Mouse (Mus musculus) heart, adult 2 months (tissue): ENCODE results near the gene Camsap2. TPM values are rescaled to one million over a fixed set of nuclear protein-coding genes. Genes with fewer than 3 reads are reported as not detected.

Experiments used
- DNase-seq, 2 experiments: peaks; one replicate each; pipeline ENCODE4 v3.0.0; 2021
- H3K27ac ChIP-seq: fragments of 200-600 bp; 2 replicates; pipeline ENCODE4 v1.8.1; 2022
- H3K27me3 ChIP-seq: fragments of 200-500 bp; 2 replicates; pipeline ENCODE4 v1.6.1; 2012; ENCODE audit warnings: mild to moderate bottlenecking, low read length, inconsistent platforms, mixed read lengths; ENCODE audit not compliant: control insufficient read depth, insufficient read depth
- H3K36me3 ChIP-seq: fragments of 200-500 bp; 2 replicates; pipeline ENCODE4 v1.6.1; 2012; ENCODE audit warnings: low read length, inconsistent platforms; ENCODE audit not compliant: control insufficient read depth, insufficient read depth
- H3K4me1 ChIP-seq: fragments of 200-500 bp; 2 replicates; pipeline ENCODE4 v1.6.1; 2011; ENCODE audit warnings: low read length; ENCODE audit not compliant: control insufficient read depth, insufficient read depth
- H3K4me3 ChIP-seq: fragments of 200-600 bp; 2 replicates; pipeline ENCODE4 v1.8.1; 2022
- H3K79me2 ChIP-seq: fragments of 200-500 bp; replicated peaks from 2 replicates; pipeline ENCODE4 v1.6.1; 2012; ENCODE audit warnings: mild to moderate bottlenecking, inconsistent platforms, low read length, moderate library complexity, mixed read lengths; ENCODE audit not compliant: control insufficient read depth, insufficient read depth
- H3K9ac ChIP-seq: fragments of 200-500 bp; 2 replicates; pipeline ENCODE4 v1.6.1; 2012; ENCODE audit warnings: low read depth, mild to moderate bottlenecking, control low read depth, inconsistent platforms, low read length, mixed read lengths
- CTCF ChIP-seq: fragments of 200-600 bp; IDR thresholded peaks from 2 replicates; pipeline ENCODE4 v1.8.1; 2022; ENCODE audit warnings: antibody characterized with exemption, mild to moderate bottlenecking, moderate library complexity
- EP300 ChIP-seq: fragments of 200-500 bp; IDR thresholded peaks from 2 replicates; pipeline ENCODE4 v1.6.1; 2011; ENCODE audit warnings: low read depth, low read length, control low read depth; ENCODE audit not compliant: insufficient read depth
- POLR2A ChIP-seq: fragments of 200-500 bp; IDR thresholded peaks from 2 replicates; pipeline ENCODE4 v1.6.1; 2011; ENCODE audit warnings: mild to moderate bottlenecking, low read depth, low read length, control low read depth; ENCODE audit not compliant: insufficient read depth
- WGBS: fragments of 180-500 bp; shearing (Covaris S2); methylation state at CpG from one replicate; pipeline ENCODE4 v1.1.7; 2018; 5-methylcytosine and 5-hydroxymethylcytosine counted together
- intact Hi-C: fragments of 180-260 bp; cut with DNase I; formaldehyde crosslinking; loops from one replicate; pipeline ENCODE4 v1.15.1; 2025
- polyA plus RNA-seq: library from polyadenylated mRNA; depleted of rRNA; stranded (reverse); fragments of >200 nt; gene quantifications from 2 replicates; pipeline ENCODE4 v1.2.3, GENCODE M21; 2012
- total RNA-seq, 2 experiments: library from RNA; stranded (reverse); gene quantifications; 2 replicates each; pipeline ENCODE4 v1.2.3; 2021

Gene Camsap2
- total and polyA plus RNA-seq, 3 experiments, result 4.3 to 21.3 (median 21.2) TPM

DNA sequence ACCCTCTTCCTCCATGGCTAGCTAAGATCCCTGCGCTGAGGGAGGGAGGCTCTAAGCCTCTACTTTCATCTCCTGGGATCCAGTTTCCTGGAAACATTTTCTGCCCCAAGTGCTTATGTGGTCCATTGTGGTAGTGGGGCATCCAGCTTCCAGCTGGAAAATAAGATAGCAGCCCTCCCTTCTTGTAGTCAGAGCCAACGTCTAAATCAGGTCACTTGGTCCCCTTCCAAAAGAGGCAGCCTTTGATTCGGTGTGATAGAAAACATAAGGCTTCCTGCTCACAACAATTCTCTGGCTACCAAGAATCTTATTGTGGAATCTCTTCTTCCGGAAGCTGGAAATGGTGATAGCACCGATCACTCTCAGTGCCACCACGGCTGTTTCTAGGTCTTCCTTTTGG is 35.3 kb upstream of the Camsap2 start:
- H3K4me3 ChIP-seq, result no peak overlapping the region

DNA sequence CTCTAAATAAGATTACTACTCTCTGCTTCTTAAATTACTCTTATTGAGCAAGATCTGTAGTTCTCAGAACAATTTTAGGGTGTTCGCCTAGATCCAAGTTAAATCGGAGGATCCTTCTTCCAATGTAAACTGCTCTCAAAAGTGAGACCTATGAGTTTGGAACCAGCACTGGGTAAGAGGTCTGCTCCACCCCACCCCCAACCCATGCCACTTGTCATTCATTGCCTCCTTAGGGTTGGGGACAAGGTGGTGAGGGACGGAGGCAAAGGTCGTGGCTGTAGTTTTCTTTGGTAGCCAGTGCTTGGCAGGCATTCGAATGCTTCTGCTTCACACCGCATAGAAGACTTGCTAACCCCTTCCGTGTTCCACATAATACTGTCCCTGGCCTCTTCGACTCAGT is 34.7 kb upstream of the Camsap2 start:
- intact Hi-C loops, result loop anchor here (2.0 kb wide), 1 partner anchor 34 kb away; the partner anchor contains the start of gene Ddx59
- WGBS, result 85% methylated on average over 8 of the region's 8 CpGs
- no peaks in the 10 kb centered on the region for H3K79me2 ChIP-seq
- no peak for DNase-seq
- H3K4me1 ChIP-seq, result peaks cover 6% of the 10 kb centered on the region
- no peak overlapping the region for H3K9ac ChIP-seq
- TF ChIP-seq CTCF (no peak), POLR2A (no peak), EP300 (no peak)
- no peak overlapping the region for H3K4me3 ChIP-seq
- H3K27me3 ChIP-seq, result no peaks in the 10 kb centered on the region
- H3K36me3 ChIP-seq, result no peaks in the 10 kb centered on the region
- H3K27ac ChIP-seq, result no peak overlapping the region; the same call in 1 of the 2 replicates

More for the DNA sequence above, 35.3 kb upstream of the Camsap2 start:
- peak; percentile 11 to 17 for DNase-seq
- H3K27me3 ChIP-seq, result no peaks in the 10 kb centered on the region
- peak overlapping the region; percentile 51 for H3K27ac ChIP-seq
- H3K4me1 ChIP-seq, result peaks cover 6% of the 10 kb centered on the region
- H3K79me2 ChIP-seq, result no peaks in the 10 kb centered on the region
- TF ChIP-seq CTCF, result no peak
- TF ChIP-seq POLR2A, result no peak
- no peak for TF ChIP-seq EP300
- WGBS, result 29% methylated on average over 6 of the region's 6 CpGs
- intact Hi-C loops, result loop anchor here (2.0 kb wide), 1 partner anchor 34 kb away; the partner anchor contains the start of gene Ddx59
- H3K9ac ChIP-seq, result no peak overlapping the region
- no peaks in the 10 kb centered on the region for H3K36me3 ChIP-seq

DNA sequence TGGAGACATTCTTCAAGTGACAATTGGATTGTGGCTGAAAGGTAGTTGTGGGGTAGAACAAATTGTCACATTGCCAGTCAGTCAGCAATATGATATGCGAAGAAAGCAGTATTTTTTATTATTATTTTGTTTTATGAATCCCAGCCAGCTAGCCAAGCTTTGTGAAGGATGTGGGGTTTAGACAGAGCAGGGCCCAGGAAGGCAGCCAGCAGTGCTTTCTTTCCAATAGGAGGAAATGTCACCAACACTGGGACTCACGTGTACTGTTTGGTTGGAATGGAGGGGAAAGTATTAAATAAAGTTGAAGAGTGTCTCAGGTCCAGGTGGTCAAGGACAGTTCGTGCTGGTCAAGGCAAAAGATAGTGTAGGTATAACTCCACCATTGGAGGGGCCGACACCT is 34.3 kb upstream of the Camsap2 start:
- DNase-seq, result no peak
- H3K9ac ChIP-seq, result no peak overlapping the region
- no peaks in the 10 kb centered on the region for H3K79me2 ChIP-seq
- TF ChIP-seq POLR2A, result no peak
- no peak for TF ChIP-seq CTCF
- TF ChIP-seq EP300, result no peak
- intact Hi-C loops, result loop anchor here (2.0 kb wide), 1 partner anchor 35 kb away; the partner anchor contains the start of gene Ddx59
- H3K4me3 ChIP-seq, result no peak overlapping the region
- WGBS, result 82% methylated on average over 4 of the region's 4 CpGs
- H3K27ac ChIP-seq, result no peak overlapping the region
- H3K36me3 ChIP-seq, result no peaks in the 10 kb centered on the region
- H3K27me3 ChIP-seq, result no peaks in the 10 kb centered on the region
- H3K4me1 ChIP-seq, result peaks cover 6% of the 10 kb centered on the region

GRCm38 (mm10) chr1:136379261-136379660 is 33.4 kb upstream of the Camsap2 start:
- TF ChIP-seq CTCF, result no peak
- TF ChIP-seq POLR2A, result no peak
- no peak for TF ChIP-seq EP300
- Histone ChIP-seq H3K36me3 (no peaks in the 10 kb centered on the region), H3K4me1 (peaks cover 6% of the 10 kb centered on the region), H3K4me3 (no peak overlapping the region), H3K79me2 (no peaks in the 10 kb centered on the region), H3K27ac (no peak overlapping the region), H3K27me3 (no peaks in the 10 kb centered on the region), H3K9ac (no peak overlapping the region)
- WGBS, result 97% methylated on average over 7 of the region's 7 CpGs
- DNase-seq, result no peak
- intact Hi-C loops, result no loop called here

GRCm38 (mm10) chr1:136365986-136366385 is 20.1 kb upstream of the Camsap2 start:
- H3K36me3 ChIP-seq, result no peaks in the 10 kb centered on the region
- no peak for DNase-seq
- H3K4me3 ChIP-seq, result no peak overlapping the region
- H3K9ac ChIP-seq, result no peak overlapping the region
- TF ChIP-seq POLR2A (no peak), CTCF (no peak), EP300 (no peak)
- no peaks in the 10 kb centered on the region for H3K27me3 ChIP-seq
- intact Hi-C loops, result no loop called here
- no peaks in the 10 kb centered on the region for H3K4me1 ChIP-seq
- 71% methylated on average over 3 of the region's 3 CpGs for WGBS
- no peak overlapping the region for H3K27ac ChIP-seq
- H3K79me2 ChIP-seq, result no peaks in the 10 kb centered on the region

GRCm38 (mm10) chr1:136364711-136365110 is 18.8 kb upstream of the Camsap2 start:
- 82% methylated on average over 17 of the region's 19 CpGs for WGBS
- Histone ChIP-seq H3K27me3 (no peaks in the 10 kb centered on the region), H3K36me3 (no peaks in the 10 kb centered on the region), H3K79me2 (no peaks in the 10 kb centered on the region), H3K4me3 (no peak overlapping the region), H3K9ac (no peak overlapping the region), H3K27ac (no peak overlapping the region), H3K4me1 (no peaks in the 10 kb centered on the region)
- TF ChIP-seq CTCF (no peak), EP300 (no peak), POLR2A (no peak)
- intact Hi-C loops, result no loop called here
- DNase-seq, result peak; percentile 50 to 73
